Mouse (Mus musculus): ENCODE measurements around the gene Tef. TPM values are rescaled to one million over a fixed set of nuclear protein-coding genes. Genes with fewer than 3 reads are reported as not detected.
A peak's percentile ranks its signal among the peaks of the same experiment; 100 is the strongest.

Gene Tef
- total RNA-seq, 4 experiments from 2014 or later, result 227 to 350 (median 284) TPM

DNA sequence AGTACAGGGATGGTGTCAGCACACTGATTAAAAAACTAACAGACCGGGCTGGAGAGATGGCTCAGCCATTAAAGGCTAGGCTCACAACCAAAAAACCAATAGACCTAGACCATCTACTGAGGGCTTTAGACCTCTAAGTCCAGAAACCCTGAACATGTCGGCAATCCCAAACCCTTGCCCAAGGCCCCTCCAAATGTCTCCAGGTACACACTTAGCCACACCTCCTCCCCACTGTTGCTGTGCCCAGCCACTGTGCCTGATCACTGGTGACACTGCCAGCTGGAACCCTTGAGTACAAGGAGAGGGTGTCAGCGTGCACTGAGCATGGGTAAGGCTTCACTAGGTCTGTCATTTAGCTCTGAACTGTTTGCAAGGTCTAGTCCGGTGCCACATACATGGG lies 3.8 kb upstream of the Tef start:
- DNase-seq (ENCODE audit: low spot score in 2 of 2), result no peak

DNA sequence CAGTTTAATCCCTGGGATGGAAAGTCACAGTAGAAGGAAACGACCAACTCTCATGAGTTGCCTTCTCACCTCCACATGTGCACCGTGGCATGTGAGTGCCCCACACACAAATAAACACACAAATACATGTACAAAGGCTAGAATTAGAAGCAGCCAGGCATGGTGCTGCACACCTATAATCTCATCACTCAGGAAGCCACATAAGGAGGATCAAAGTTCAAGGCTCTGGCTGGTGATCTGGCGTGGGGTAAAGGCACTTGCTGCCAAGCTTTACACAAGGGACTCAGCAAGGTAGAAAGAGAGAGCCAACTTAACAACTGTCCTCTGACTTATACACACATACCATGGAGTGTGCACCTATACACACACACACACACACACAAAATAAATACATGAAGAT lies 1.8 kb upstream of the Tef start:
- DNase-seq (ENCODE audit: low spot score in 2 of 2), result no peak

DNA sequence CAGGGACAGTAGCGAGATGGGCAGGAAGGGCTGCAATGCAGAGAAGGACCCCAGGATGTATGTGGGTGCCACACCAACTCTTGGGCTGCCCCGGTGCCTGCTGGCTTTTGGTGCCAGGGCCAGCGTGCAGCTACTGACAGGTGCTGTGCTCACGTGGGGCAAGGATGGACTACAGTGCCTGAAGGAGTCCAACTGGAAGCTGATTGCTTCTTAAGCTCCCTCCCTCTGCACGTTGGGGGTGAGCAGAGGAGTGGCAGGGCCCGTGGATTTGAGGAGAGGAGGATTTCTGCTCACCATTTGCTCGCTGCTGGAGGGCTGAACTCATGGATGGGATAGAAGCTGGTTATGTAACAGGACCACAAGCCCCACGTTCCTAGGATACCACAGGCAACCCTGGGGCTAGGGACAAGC lies 725 bp downstream of the Tef start:
- peak in 1 of 2 experiments; percentile 67 for DNase-seq (ENCODE audit: low spot score in 2 of 2)

DNA sequence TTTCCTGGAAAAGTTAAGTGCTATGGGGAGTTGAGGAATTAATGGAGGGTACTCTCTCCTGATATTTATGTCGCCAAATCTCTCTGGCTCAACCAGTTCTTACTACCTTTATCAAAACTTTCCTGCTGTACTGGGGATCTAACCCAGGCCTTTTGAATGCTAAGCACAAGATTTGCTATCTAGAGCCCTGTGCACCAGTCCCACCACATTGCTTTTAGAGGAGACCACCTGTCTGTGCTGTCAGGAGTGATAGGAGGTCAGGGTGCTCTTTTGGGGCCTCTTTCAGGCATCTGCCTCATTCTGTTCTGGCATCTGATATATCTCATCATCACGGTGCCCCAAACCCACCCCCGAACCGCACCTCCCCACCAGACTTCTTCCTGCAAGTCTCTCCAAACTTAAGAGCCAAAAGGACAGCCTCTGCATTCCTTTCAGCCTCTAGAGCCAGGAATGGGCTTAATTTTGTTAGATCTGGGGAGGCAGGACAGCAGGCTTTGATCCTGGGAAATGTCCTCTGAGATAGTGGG lies 1.3 kb downstream of the Tef start:
- no peak for DNase-seq (ENCODE audit: low spot score in 2 of 2)

DNA sequence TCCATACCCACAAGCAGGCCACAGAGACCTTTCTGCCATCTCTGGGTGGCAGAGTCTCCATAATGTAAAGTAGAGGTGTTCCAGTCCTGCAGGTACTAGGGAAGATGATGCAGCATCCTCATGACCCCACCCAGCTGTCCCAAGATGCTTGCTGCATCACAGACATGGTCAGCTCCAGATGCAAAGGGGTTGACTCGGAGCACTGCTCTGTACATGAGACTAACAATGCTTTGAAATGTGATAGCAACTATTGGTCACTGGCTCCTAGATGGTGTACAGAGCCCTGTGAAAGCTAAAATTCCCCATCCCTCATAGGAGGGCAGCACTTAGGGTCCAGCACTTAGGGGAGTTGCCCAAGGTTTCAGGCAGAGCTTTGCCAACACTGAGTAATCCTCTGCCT lies 2.0 kb downstream of the Tef start:
- DNase-seq (ENCODE audit: low spot score in 2 of 2), result no peak

DNA sequence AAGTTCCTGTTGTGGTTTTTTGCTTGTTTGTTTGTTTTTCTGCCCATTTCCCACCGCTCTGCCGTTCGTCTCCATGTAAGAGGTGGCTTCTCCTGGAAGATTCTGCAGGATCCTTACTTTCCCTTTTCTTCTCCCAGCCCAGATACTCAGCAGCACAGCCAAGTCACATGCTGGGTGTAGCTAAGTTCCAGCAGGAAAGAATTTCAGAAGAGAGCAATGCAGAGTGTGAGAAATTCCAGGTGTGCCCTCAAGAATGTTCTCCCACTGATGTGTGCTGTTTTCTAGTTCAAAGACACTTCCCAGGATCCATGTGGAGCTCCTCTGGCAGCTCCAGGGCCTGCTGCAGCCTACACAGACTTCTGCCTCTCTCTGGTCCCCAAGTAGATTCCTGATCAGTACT lies 2.7 kb downstream of the Tef start:
- DNase-seq (ENCODE audit: low spot score in 2 of 2), result no peak

DNA sequence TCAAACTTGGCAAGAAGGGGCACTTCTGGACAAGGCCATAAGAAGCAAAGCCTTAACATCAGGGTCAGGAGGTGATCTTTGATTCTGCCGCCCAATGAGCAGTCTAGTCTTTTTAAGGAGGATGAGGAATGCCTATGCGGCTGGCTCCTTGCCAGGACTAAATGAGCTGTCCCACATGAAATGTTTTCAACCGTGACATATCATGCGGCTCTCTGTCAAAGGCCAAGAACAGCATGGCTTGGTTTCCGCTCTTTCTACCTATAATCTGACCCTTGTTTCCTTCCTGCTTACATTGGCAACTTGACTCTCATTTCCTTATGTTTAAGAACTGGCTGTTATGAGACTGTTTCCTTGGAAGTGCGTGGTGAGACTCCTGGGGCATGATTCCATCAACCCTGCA lies 3.4 kb downstream of the Tef start:
- DNase-seq (ENCODE audit: low spot score in 2 of 2), result no peak

DNA sequence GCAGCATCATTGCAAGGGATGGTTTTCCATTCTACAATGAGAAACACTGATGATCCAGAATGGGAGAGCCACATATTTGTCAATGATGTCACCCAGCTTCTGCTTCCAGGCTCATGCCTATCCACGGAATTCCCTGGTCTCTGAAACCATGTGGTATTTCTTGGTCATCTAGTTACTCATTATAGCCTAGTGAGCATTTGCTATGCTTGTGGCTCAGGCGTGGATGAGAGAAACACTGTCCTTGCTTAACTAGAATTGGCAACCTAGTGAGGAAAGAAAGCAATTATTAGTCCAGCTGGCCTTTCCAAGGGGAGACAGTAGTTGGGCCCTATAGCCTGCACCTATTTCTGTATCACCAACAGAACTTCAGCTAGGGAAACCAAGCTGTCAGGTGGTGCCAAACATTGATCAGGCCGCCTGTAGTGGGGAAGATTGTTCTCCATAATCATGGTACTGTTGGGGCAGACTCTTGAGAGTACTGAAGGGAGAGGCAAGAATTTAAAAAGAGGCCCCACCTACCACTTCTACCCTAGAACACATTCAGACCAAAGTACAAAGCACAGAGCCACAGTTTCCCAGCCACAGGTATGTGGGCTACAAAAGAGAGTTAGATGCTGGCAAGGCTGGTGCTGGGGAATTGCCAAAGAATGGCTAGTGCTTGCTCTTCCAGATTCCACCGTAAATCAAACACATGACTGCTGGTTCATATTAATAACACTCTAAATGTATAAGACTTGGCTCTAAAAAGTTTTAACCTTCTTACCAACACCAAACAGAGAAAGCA lies 4.6 kb downstream of the Tef start:
- DNase-seq (ENCODE audit: low spot score in 2 of 2), result no peak

DNA sequence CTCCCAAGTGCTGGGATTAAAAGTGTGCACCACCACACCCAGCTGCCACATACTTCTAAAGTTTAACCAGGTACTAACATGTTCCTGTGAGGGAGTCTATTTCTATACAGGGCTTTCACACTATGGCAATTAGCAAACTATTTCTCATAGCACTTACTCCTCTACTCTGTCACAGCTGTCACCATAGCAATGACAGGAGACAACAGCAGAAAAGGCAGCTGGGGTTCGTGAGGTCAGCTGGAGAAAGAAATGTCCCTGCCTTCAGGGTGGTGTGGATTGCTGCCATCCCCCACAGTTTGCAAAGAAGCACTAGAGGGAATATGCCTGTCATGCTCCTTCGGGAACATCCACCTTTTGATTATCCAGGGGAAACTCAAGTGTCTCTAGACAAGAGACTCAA lies 6.6 kb downstream of the Tef start:
- DNase-seq (ENCODE audit: low spot score in 2 of 2), result no peak

DNA sequence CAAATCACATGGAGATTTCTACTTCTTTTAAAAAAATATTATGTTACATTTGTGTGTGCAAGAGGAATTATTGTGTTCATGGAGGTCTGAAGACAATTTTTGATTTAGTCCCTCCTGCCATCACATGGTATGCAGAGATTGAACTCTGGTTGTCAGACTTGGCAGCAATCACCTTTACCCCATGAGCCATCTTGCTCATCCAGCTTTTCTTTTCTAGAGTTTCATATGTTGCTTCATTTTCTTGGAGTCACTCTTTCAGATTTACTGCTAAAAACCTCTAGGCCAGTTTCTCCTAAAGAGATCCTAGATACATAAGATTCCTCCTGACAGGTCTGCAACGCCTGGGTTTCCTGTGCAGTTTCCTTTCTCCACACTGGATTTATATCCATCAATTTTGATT lies 7.3 kb downstream of the Tef start:
- no peak for DNase-seq (ENCODE audit: low spot score in 2 of 2)

DNA sequence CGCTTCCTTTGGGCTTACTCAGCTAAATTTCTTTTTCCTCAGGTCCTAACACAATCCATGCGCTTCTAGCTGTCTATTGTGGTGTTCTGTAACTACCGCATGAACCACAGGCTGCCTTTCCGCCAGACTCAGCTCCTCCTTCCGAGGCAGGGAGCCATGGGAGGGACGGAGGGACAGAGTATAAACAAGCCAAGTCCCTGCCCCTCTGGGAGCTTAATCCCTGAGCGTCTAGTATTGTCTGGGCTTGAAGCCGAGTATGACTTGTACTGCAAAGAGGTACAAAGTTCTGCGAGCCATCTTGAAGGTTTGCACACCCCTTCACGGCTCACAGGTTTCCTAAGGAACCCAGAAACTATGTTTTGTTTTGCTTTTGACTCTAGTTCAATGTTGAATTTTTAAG lies 7.9 kb downstream of the Tef start:
- DNase-seq (ENCODE audit: low spot score in 2 of 2), result peak; percentile 80 to 88

DNA sequence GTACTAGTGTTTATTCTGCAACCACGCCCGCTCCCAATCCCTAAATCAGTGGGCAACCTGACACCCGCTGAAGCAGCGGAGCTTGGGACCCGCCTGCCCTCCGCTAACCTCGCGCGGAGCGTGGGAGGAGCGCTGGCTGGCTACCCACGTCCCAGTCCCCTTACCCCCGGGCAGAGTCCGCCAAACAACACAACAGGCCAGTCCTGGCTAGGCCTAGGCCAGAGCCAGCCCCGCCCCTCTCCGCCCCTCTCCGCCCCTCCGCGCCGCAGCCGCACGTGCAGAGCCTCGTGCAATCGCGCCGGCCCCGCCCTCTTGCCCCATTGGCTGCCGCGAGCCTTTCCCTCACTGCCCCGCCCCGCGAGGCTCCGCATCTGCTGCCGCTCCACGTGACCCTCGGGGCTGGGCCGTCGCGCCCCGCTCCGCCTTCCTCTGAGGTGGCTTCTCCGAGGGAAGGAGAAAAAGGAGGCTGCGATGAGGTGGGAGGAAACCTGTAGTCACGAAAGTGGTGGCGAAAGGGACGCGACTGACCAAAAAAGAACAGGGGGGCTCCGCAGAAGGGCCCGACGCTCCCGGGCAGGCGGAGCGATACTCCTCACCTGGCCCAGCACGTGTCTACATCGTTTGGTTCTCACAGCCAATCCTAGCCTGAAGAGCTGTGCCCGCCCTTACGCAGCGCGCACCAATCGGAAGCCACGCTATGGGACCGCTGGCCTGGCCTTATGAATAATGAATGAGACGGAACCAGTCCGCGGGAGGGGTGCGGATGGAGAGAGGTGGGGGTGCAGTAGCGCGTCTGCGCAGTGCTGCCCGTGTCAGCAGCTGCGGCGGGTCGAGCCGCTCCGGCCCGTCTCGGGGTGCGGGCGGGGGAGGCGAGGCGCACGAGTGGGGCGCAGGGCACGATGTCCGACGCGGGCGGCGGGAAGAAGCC lies 8.7 kb downstream of the Tef start:
- DNase-seq (ENCODE audit: low spot score in 2 of 2), result peak; percentile 98 to 99

DNA sequence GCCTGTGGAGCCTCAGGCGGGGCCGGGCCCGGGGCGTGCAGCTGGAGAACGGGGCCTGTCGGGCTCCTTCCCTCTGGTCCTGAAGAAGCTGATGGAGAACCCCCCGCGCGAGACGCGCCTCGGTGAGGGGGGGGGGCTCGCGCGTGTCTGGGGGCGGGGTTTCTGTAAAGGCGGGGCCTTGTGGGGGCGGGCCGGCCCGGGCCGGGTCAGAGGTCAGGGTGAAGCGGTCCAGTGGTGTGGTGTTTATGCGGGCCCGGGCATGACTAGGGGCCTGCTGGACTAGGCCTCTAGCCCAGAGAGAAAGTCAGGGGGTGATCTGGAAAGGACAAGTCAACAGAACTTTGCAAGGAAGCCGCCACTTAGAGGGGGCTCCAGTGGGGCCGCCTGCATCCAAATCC lies 9.4 kb downstream of the Tef start:
- DNase-seq (ENCODE audit: low spot score in 2 of 2), result no peak

DNA sequence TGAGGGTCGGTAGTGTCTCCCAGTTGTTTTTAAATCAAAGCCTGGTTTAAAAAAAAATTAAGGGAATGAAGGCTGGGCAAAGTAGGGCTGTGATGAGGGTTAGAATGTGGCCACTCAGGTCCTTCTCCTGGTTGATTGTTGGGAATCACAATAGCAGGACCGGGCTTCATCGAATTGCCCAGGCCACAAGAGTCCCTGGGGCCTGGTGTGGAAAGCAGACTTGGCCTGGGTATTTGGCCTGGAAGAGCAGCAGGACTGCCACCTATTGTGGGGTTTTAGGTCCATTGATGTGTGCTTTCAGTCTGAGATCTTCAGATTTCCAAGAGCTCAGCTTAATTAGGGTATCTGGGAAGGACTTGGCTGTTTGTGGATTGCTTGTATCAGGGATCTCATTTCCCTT lies 10.1 kb downstream of the Tef start:
- no peak for DNase-seq (ENCODE audit: low spot score in 2 of 2)

DNA sequence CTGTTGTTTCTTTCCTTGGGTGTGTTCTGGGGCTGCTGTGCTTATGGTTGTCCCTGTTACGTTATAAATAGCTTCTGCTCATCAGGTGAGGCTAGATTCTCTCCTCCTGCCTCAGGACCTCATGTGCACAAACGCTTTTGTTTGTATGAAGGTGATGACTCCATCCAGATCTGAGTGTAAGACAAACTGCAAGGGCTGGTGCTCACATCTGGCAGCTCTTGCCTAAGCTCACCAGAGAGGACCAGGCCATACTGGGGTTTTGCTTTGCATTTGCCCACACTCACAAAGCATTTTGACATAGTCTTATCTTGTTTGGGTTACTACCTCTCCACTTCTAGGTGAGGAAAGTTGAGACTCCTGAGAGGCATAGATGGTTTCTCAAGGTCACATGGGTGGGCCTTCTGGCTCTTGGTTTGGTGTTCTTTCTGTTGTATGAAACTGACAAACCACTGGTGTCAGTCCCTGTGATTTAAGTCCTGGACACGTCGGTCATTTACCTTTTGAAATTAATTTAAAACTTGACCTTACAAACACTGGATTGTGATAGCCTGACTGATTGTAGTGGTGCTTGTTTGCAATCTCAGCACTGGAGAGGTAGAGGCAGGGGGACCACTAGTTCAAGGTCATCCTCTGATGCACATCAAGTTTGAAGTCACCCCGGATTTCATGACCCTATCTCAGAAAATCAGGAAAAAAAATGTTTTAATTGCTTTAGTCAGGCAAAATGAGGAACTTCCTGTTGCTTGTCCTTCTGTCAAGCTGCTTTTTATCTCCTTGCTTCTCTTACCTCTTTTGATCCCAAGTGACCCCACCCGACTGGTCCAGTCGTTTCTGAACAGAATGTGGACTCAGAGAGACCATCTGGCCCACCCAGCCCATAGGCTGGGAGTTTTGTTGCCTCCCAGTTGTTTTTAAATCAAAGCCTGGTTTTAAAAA lies 10.7 kb downstream of the Tef start:
- DNase-seq (ENCODE audit: low spot score in 2 of 2), result no peak

DNA sequence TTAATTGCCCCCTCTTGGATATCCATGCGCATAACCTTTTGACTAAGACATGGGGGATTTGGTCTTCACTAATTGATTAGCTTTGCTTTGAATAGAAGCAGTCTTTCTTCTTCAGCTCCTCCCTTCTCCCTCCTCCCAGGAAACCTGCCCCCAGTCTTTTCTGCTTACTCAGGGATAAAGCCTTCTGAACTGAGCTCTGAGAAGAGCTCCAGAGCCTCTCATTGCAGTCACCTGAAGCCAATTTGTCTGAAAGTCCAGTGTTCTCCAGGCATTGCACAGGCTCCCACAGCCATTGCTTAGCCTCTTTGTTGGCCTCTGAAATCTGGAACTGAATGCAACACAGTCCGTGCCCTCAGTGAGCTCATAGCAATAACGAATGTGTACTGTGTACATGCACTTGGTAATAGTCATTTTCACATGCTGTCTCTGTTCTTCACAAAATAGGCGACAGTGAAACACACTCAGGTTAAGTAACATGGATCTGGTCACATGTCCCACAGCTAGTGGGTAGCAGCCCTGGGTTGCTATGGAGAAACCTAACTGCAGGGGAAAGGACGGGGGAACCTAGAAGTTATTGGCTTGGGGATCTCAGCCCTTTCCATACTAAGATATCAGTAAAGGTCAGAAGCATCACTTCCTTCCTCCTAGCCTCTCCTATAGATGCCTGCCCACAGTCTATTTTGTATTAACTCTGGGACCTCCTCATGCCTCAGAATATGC lies 11.9 kb downstream of the Tef start:
- DNase-seq (ENCODE audit: low spot score in 2 of 2), result no peak

DNA sequence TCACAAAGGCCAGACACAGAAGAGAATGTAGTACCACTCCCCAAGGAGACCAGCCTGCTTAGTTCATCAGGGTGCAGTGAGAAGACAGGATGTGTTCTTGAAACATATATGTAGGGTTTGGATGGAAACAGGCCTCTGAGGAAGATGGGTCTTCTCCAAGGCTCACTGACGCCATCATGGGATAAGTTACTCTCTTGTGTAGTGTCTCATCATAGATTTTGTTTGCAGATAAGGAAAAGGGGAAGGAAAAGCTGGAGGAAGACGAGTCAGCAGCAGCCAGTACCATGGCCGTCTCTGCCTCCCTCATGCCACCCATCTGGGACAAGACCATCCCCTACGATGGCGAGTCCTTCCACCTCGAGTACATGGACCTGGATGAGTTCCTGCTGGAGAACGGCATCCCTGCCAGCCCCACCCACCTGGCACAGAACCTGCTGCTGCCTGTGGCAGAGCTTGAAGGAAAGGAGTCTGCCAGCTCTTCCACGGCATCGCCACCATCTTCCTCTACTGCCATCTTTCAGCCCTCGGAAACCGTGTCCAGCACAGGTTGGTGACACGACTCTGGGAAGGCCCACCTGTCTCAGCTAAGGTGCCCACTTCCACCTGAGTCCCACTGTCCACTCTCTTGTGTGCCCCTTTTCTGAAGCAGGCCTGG lies 12.6 kb downstream of the Tef start:
- DNase-seq (ENCODE audit: low spot score in 2 of 2), result no peak

DNA sequence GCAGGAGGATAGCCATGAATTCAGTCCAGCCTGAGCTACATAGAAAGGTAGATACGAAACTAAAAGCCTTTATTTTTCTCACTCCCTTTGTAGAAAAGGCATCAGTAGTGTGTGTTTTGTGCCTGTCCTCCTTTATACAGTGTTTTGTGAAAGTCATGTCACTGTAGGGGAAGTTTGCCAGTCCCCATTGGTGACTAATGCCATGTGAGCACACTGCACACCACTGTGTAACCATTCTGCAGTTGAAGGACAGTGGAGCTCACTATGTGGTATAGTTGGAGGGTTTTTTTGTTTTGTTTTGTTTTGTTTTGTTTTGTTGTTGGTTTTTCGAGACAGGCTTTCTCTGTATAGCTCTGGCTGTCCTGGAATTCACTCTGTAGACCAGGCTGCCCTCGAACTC lies 16.2 kb downstream of the Tef start:
- no peak for DNase-seq (ENCODE audit: low spot score in 2 of 2)

DNA sequence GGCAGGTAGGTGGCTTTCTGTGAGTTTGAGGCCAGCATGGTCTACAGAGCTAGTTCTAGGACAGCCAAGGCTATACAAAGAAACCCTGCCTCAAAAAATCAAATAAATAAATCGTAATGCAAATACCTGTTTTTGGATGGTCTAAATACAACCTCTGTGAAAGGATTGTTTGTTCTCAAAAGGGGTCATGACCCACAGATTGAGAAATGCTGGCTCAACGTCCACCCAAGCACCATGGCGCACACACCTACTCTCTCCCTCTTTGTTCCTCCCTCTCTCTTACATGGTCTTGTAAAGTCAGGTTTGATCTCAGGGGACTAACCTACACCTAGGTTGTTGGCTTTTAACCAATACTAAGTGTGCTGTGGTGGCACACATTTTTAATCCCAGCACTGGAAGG lies 20.4 kb downstream of the Tef start:
- no peak for DNase-seq (ENCODE audit: low spot score in 2 of 2)

DNA sequence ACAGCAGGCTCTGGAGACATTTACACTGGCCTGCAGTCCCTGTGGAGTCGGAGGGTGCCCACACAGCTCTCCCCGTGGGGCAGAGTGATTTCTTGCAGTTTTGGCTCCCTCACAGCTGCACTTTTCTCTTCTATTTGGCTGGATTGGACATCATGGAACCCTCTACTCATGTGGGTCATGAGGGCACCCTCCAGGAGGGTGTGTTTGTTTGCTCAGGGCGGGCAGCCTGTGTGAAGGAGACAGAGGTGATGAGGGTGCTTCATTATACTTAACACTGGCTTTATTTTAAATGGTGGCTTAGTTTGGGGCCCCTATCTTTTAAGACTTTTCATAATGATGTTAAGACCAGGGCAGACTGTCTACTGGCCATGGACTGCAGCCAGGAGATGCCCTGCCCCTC lies 22.6 kb downstream of the Tef start:
- no peak for DNase-seq (ENCODE audit: low spot score in 2 of 2)

All from layer of hippocampus, adult 8-10 months (tissue).